ENCODE assay signal across 8 mouse cellular contexts in the genomic region with DNA sequence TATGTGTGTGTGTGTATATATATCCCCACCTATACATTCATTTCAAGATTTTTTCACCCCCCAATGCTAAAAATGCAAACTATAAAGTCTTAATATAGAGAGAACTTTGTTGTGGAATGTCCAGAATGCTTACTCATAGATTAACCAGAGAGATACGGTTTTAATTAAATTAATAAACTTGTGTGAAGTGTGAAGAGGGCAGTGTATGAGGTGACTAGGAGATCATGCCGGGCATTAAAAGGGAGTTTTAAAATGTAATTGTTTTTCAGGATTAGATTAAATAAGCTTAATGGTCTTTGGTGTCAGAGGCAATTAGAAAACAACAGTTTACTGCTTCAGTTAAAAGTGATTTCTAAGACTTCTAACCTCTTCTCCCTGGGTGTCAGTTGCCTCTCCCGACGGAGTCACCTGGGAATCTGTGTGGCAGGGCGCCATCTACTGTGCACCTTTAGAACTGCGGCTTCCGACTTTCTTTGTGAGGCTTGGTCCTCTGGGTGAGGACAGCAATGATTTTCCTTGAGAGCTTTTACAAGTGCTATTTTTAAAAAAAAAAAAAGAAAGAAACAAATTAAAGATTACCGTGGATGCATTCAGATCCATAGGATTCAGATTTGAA. TPM values are rescaled to one million over a fixed set of nuclear protein-coding genes. Genes with fewer than 3 reads are reported as not detected.
DNase-seq lines count a peak whose midpoint lies in the region; ATAC-seq lines count a peak whose summit lies in the region.

No protein-coding gene starts in this region.

- intact Hi-C loops in gastrocnemius, postnatal 14 days (cut with DNase I; ENCODE audit: low total_unique reads) = loop anchor here (5.0 kb wide), 1 partner anchor 1772 kb away; no protein-coding TSS in a partner anchor

- DNase-seq in B cell, adult 2 months = peak; percentile 65 to 66
- peak; percentile 59 for DNase-seq in ZHBTc4 (ENCODE audit: low read depth, low spot score)
- DNase-seq in gastrocnemius, postnatal 14 days = peak; percentile 82
- DNase-seq in layer of hippocampus, adult 18-20 months (ENCODE audit: low spot score in 2 of 2) = peak; percentile 56 to 84
- DNase-seq in lung, postnatal 10 days = peak; percentile 69
- DNase-seq in right cerebral cortex, adult 2 months (ENCODE audit: low spot score in 2 of 2) = peak; percentile 85 to 90
- peak; percentile 72 for DNase-seq in urinary bladder, postnatal 25 days (ENCODE audit: low spot score)

- peak; percentile 82 for ATAC-seq in common myeloid progenitor, adult 5-6 weeks (replicated peaks; ENCODE audit: low read depth, poor library complexity, severe bottlenecking)

RNA-seq across cellular contexts. Expression of gene Rfpl4b, which starts 27.4 kb away (rescaled TPM):
- total RNA-seq in common myeloid progenitor, adult 5-6 weeks (2017) = not detected in 2 replicates
- not detected for total RNA-seq in gastrocnemius, postnatal 14 days (2021)
- total RNA-seq in layer of hippocampus, adult 18-20 months (2021) = not detected

Comparison
In these comparisons a context has a peak if more than half of its experiments do, and no peak if none do; other contexts are left out.
1. Peak in every context shown above with its lines: DNase-seq and ATAC-seq.